Mouse (Mus musculus): ENCODE measurements around the gene Mylk4. TPM values are rescaled to one million over a fixed set of nuclear protein-coding genes. Genes with fewer than 3 reads are reported as not detected.

Mylk4 gene
- polyA plus RNA-seq, 1 experiment from 2014 or later, result 1.7 TPM

DNA sequence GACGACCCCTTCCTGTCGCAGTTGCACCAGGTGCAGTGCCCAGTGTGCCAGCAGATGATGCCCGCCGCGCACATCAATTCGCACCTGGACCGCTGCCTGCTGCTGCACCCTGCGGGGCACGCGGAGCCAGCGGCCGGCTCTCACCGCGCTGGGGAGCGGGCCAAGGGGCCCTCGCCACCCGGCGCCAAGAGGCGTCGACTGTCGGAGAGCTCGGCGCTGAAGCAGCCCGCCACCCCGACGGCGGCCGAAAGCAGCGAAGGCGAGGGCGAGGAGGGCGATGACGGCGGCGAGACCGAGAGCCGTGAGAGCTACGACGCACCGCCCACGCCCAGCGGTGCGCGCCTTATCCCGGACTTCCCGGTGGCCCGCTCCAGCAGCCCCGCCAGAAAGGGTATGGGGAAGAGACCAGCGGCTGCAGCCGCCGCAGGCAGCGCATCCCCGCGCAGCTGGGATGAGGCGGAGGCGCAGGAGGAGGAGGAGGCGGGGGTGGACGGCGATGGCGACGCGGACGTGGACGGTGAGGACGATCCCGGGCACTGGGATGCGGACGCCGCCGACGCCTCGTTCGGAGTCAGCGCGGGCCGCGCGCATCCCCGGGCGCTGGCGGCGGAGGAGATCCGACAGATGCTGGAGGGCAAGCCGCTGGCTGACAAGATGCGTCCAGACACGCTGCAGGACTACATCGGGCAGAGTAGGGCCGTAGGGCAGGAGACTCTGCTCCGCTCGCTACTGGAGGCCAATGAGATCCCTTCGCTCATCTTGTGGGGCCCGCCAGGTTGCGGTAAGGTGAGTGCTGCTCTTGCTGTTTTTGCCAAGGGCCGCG lies 18.7 kb upstream of the Mylk4 start, which contains the start of gene D930007J09Rik:
TSS of gene D930007J09Rik (minus strand) at position 591 of the 823 bp plus-strand sequence.
- peak; percentile 33 for ATAC-seq (replicated peaks; ENCODE audit: extremely low read depth, insufficient read depth, low FRiP score)
- WGBS, result under 1% methylated on average over 92 of the region's 95 CpGs
- Histone ChIP-seq H3K4me3 (ENCODE audit: low read length) (peak within 1 kb of the TSS; percentile 94), H3K27me3 (ENCODE audit: control insufficient read depth, insufficient read depth, low read length) (no peaks in the 10 kb centered on the region), H3K4me1 (ENCODE audit: control insufficient read depth, insufficient read depth, low read length) (peaks cover 30% of the 10 kb centered on the region), H3K9me3 (replicated peaks; ENCODE audit: control insufficient read depth, low read length) (no peaks in the 10 kb centered on the region), H3K9ac (ENCODE audit: low read length) (peak within 1 kb of the TSS; percentile 93), H3K4me2 (ENCODE audit: low read depth, low read length) (peak within 1 kb of the TSS; percentile 79), H3K27ac (ENCODE audit: low read length) (peak within 1 kb of the TSS; percentile 81), H3K36me3 (ENCODE audit: control insufficient read depth, insufficient read depth) (peaks cover 10% of the 10 kb centered on the region)

DNA sequence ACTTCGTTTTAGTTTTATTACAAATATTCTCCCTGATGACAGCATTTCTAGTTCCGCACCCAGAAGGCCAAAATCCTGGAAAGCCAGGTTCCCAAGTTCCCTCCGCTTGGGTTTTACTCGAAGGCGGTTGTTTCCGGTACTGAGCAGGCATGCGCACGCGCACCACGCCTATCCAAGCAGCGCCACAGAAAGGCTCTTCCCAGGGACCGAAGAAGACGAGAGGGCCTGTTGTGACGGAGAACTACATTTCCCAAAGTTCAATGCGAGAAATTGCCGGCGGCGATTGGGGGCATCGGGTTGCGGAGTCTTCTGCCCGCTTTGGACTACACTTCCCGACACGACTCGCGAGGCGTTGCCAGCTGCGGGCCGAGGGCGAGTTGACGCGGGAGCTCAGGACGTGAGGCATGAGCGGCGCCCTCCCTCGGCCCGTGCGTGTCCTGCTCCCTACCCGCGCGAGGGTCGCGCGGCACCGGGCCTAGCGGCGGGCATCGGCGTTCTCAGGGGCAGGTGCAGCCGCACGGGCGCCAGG lies 18.0 kb upstream of the Mylk4 start, which contains the start of gene Wrnip1:
TSS of gene Wrnip1 (plus strand) at position 346 of the 529 bp plus-strand sequence.
- Histone ChIP-seq H3K9me3 (replicated peaks; ENCODE audit: control insufficient read depth, low read length) (no peaks in the 10 kb centered on the region), H3K4me3 (ENCODE audit: low read length) (peak within 1 kb of the TSS; percentile 94), H3K4me1 (ENCODE audit: control insufficient read depth, insufficient read depth, low read length) (peaks cover 26% of the 10 kb centered on the region), H3K27ac (ENCODE audit: low read length) (peak within 1 kb of the TSS; percentile 81), H3K9ac (ENCODE audit: low read length) (peak within 1 kb of the TSS; percentile 93), H3K36me3 (ENCODE audit: control insufficient read depth, insufficient read depth) (peaks cover 7% of the 10 kb centered on the region), H3K4me2 (ENCODE audit: low read depth, low read length) (peak within 1 kb of the TSS; percentile 79), H3K27me3 (ENCODE audit: control insufficient read depth, insufficient read depth, low read length) (no peaks in the 10 kb centered on the region)
- peak; percentile 93 for ATAC-seq (replicated peaks; ENCODE audit: extremely low read depth, insufficient read depth, low FRiP score)
- under 1% methylated on average over 50 of the region's 51 CpGs for WGBS

DNA sequence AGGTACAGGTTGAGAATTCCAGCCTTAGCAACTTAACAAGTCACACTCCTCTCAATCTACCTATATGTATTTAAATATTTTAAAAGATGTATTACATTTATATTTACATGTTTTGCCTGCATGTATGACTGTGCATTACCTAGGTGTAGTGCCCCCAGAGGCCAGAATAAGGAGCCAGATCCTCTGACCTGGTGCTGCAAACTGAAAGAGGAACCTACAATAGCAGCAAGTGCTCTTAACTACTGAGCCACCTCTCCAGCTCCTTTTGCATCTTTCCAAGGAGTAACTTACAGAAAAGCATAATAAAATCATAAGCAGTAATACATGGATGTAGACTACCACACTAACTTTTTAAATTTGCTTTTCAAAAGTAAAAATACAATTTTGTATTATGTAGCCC lies 17.1 kb upstream of the Mylk4 start:
- H3K4me3 ChIP-seq (ENCODE audit: low read length), result no peak overlapping the region; the same call in 1 of the 2 replicates
- peak overlapping the region; percentile 68 for H3K9ac ChIP-seq (ENCODE audit: low read length)
- peaks cover 23% of the 10 kb centered on the region for H3K4me1 ChIP-seq (ENCODE audit: control insufficient read depth, insufficient read depth, low read length)
- H3K9me3 ChIP-seq (replicated peaks; ENCODE audit: control insufficient read depth, low read length), result no peaks in the 10 kb centered on the region
- no peak for ATAC-seq (replicated peaks; ENCODE audit: extremely low read depth, insufficient read depth, low FRiP score)
- H3K27ac ChIP-seq (ENCODE audit: low read length), result no peak overlapping the region; the same call in 1 of the 2 replicates
- H3K36me3 ChIP-seq (ENCODE audit: control insufficient read depth, insufficient read depth), result no peaks in the 10 kb centered on the region
- no peaks in the 10 kb centered on the region for H3K27me3 ChIP-seq (ENCODE audit: control insufficient read depth, insufficient read depth, low read length)
- peak overlapping the region; percentile 79 for H3K4me2 ChIP-seq (ENCODE audit: low read depth, low read length)

DNA sequence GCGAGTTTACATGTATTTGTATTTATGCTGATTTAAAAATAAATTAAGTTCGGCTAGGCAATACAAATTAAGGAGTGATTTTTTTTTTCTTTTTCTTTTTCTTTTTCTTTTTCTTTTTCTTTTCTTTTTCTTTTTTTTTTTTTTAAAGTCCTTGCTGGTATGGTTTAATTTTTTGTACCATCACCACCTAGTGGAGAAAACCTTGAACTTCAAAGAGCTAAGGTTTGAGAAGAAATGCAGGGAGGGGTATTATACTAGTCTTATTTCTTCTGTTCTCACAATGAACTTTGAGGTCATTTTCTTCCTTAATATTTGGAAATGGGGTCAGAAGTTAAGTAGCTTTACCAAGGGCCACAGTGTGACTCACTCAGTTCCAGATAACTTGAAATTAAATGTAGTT lies 15.4 kb upstream of the Mylk4 start:
- no peak overlapping the region for H3K27ac ChIP-seq (ENCODE audit: low read length)
- H3K27me3 ChIP-seq (ENCODE audit: control insufficient read depth, insufficient read depth, low read length), result no peaks in the 10 kb centered on the region
- no peaks in the 10 kb centered on the region for H3K36me3 ChIP-seq (ENCODE audit: control insufficient read depth, insufficient read depth)
- ATAC-seq (replicated peaks; ENCODE audit: extremely low read depth, insufficient read depth, low FRiP score), result no peak
- WGBS, result 44% methylated on average over 2 of the region's 2 CpGs
- H3K4me1 ChIP-seq (ENCODE audit: control insufficient read depth, insufficient read depth, low read length), result peaks cover 13% of the 10 kb centered on the region
- no peak overlapping the region for H3K9ac ChIP-seq (ENCODE audit: low read length)
- H3K9me3 ChIP-seq (replicated peaks; ENCODE audit: control insufficient read depth, low read length), result no peaks in the 10 kb centered on the region
- H3K4me3 ChIP-seq (ENCODE audit: low read length), result no peak overlapping the region
- H3K4me2 ChIP-seq (ENCODE audit: low read depth, low read length), result no peak overlapping the region

DNA sequence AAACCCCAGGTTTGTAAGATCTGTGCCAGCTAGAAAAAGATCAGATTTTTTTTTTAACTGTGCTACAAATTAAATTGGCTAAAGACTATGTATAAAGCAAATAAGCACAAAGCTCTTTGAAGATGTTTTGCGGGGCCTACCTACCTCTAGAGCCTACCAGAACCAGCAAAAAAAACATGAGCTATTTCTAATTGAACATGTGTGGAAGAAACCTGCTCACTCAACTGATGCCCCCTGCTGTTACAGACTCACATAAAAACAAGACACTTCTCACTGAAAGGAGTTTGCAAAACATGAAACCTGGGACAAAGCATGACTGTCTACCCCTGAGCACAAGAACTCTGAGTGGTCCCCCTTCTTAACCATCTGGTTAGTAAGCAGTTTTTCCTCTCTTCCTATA lies 13.3 kb upstream of the Mylk4 start:
- Histone ChIP-seq H3K27me3 (ENCODE audit: control insufficient read depth, insufficient read depth, low read length) (no peaks in the 10 kb centered on the region), H3K4me2 (ENCODE audit: low read depth, low read length) (no peak overlapping the region), H3K27ac (ENCODE audit: low read length) (no peak overlapping the region), H3K9ac (ENCODE audit: low read length) (no peak overlapping the region), H3K4me1 (ENCODE audit: control insufficient read depth, insufficient read depth, low read length) (peaks cover 5% of the 10 kb centered on the region), H3K4me3 (ENCODE audit: low read length) (no peak overlapping the region), H3K36me3 (ENCODE audit: control insufficient read depth, insufficient read depth) (no peaks in the 10 kb centered on the region), H3K9me3 (replicated peaks; ENCODE audit: control insufficient read depth, low read length) (no peaks in the 10 kb centered on the region)
- no peak for ATAC-seq (replicated peaks; ENCODE audit: extremely low read depth, insufficient read depth, low FRiP score)
- WGBS, result 82% methylated on average over 1 of the region's 1 CpGs

DNA sequence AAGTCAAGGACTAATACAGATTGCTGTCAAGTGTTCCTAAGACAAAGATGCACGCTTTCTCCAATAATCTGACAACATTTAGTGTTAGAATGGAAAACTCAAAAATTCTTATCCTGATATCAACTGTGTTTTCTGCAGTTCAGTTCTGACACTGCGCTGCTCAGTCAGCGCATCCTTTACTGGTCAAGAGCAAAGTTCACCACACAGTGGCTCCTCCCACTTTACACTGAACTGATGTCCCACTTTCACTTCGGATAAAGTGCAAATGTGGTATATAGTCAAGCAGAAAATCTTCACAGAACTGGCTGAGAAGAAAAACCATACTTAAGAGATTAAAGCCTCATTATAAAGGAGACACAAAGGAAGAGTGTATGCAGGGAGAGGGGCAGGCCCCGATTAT lies 11.4 kb upstream of the Mylk4 start:
- H3K27me3 ChIP-seq (ENCODE audit: control insufficient read depth, insufficient read depth, low read length), result no peaks in the 10 kb centered on the region
- ATAC-seq (replicated peaks; ENCODE audit: extremely low read depth, insufficient read depth, low FRiP score), result no peak
- H3K9me3 ChIP-seq (replicated peaks; ENCODE audit: control insufficient read depth, low read length), result no peaks in the 10 kb centered on the region
- no peak overlapping the region for H3K9ac ChIP-seq (ENCODE audit: low read length)
- no peak overlapping the region for H3K4me3 ChIP-seq (ENCODE audit: low read length)
- H3K4me2 ChIP-seq (ENCODE audit: low read depth, low read length), result no peak overlapping the region
- H3K4me1 ChIP-seq (ENCODE audit: control insufficient read depth, insufficient read depth, low read length), result no peaks in the 10 kb centered on the region
- no peaks in the 10 kb centered on the region for H3K36me3 ChIP-seq (ENCODE audit: control insufficient read depth, insufficient read depth)
- no peak overlapping the region for H3K27ac ChIP-seq (ENCODE audit: low read length)
- WGBS, result 83% methylated on average over 5 of the region's 5 CpGs

DNA sequence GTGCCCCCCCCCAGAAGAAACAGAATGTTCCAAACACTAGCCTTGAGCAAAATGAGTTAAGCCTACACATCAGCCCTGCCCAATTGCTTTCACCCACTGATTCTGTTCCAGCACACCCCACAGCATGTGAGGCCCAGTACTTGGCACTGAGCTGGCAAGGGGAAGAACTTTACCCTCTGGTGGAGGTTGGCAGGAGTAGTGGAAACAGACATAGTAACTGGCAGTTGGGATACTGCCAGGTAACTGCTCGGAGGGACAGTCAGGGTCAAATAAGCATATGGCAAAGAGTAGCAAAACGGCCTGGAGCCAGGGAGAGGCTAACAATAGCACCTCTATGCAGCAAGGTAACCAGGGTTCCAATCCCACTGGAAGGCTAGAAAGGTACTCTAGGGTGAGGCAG lies 10.9 kb upstream of the Mylk4 start:
- WGBS, result 19% methylated on average over 2 of the region's 2 CpGs
- ATAC-seq (replicated peaks; ENCODE audit: extremely low read depth, insufficient read depth, low FRiP score), result peak; percentile 81

DNA sequence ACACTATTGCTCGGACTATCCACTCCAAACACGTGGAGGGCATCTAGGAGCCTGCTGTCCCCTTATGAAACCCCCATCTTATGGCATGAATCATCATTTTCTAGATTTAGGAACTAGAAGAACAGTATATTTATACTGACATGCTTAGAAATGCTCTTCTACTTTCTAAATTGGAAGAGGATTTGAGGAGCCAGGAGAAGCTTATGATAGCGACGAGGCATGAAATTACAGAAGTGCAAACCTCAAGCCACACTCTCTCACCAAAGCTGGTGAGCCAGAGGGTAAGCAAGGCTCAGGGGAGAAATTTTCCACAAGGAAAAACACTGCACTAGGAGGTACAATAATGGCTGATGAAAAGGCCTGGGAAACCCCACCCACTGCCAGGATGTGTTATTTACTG lies 6.0 kb upstream of the Mylk4 start:
- no peak for ATAC-seq (replicated peaks; ENCODE audit: extremely low read depth, insufficient read depth, low FRiP score)
- no peaks in the 10 kb centered on the region for H3K4me1 ChIP-seq (ENCODE audit: control insufficient read depth, insufficient read depth, low read length)
- no peaks in the 10 kb centered on the region for H3K9me3 ChIP-seq (replicated peaks; ENCODE audit: control insufficient read depth, low read length)
- H3K4me2 ChIP-seq (ENCODE audit: low read depth, low read length), result no peak overlapping the region
- H3K27ac ChIP-seq (ENCODE audit: low read length), result no peak overlapping the region
- no peak overlapping the region for H3K4me3 ChIP-seq (ENCODE audit: low read length)
- 74% methylated on average over 4 of the region's 4 CpGs for WGBS
- no peaks in the 10 kb centered on the region for H3K36me3 ChIP-seq (ENCODE audit: control insufficient read depth, insufficient read depth)
- no peaks in the 10 kb centered on the region for H3K27me3 ChIP-seq (ENCODE audit: control insufficient read depth, insufficient read depth, low read length)
- no peak overlapping the region for H3K9ac ChIP-seq (ENCODE audit: low read length)

More for the DNA sequence above, 10.9 kb upstream of the Mylk4 start:
- H3K27ac ChIP-seq (ENCODE audit: low read length), result 0 out of 2 replicates have a peak overlapping the region, but pooled peaks have one; percentile 15
- no peak overlapping the region for H3K4me2 ChIP-seq (ENCODE audit: low read depth, low read length)
- H3K9ac ChIP-seq (ENCODE audit: low read length), result no peak overlapping the region
- H3K4me1 ChIP-seq (ENCODE audit: control insufficient read depth, insufficient read depth, low read length), result no peaks in the 10 kb centered on the region
- no peaks in the 10 kb centered on the region for H3K36me3 ChIP-seq (ENCODE audit: control insufficient read depth, insufficient read depth)
- no peaks in the 10 kb centered on the region for H3K27me3 ChIP-seq (ENCODE audit: control insufficient read depth, insufficient read depth, low read length)
- H3K4me3 ChIP-seq (ENCODE audit: low read length), result no peak overlapping the region
- no peaks in the 10 kb centered on the region for H3K9me3 ChIP-seq (replicated peaks; ENCODE audit: control insufficient read depth, low read length)

DNA sequence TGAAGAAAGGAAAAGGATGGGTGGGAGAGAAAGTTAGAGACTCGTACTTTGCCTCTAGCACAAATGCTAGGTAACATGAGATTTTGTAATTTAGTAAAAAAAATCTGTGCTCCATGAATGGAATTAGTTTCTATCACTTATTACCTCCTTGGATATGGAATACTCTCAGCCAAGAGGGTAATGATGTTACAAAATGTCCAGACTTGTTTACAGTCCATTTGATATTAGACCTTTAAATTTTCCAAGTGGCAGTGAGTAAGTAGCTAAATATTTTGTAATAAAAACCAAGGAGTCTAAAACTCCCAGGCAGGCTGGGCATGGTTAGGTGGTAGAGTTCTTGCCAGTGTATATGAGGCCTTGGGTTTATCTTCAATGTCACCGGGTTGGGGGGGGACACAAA lies 3.8 kb upstream of the Mylk4 start:
- Histone ChIP-seq H3K4me2 (ENCODE audit: low read depth, low read length) (no peak overlapping the region), H3K9ac (ENCODE audit: low read length) (no peak overlapping the region), H3K9me3 (replicated peaks; ENCODE audit: control insufficient read depth, low read length) (no peaks in the 10 kb centered on the region), H3K27ac (ENCODE audit: low read length) (no peak overlapping the region), H3K27me3 (ENCODE audit: control insufficient read depth, insufficient read depth, low read length) (no peaks in the 10 kb centered on the region), H3K36me3 (ENCODE audit: control insufficient read depth, insufficient read depth) (no peaks in the 10 kb centered on the region), H3K4me3 (ENCODE audit: low read length) (no peak overlapping the region), H3K4me1 (ENCODE audit: control insufficient read depth, insufficient read depth, low read length) (no peaks in the 10 kb centered on the region)
- 67% methylated on average over 2 of the region's 2 CpGs for WGBS
- no peak for ATAC-seq (replicated peaks; ENCODE audit: extremely low read depth, insufficient read depth, low FRiP score)
